22 mouse cellular contexts compared by ENCODE assay signal in the genomic region with DNA sequence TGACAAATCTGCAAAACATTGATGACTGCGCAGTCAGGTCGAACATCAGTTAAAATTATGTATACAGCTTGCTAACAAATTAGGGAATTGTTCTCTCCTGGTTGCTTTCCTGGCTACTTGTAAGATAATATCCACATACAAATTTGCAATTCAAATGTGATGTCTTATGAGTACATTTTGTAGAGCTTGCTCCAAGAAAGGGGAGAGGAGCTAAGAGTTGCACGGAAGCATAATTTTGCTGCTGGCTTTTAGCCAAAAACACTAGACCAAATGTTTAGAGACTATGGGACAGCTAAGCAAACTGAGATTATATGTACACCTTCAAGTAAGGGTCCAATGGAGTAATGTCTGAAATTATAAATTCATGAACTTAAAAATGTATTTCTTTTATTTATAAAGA.
A peak's percentile ranks its signal among the peaks of the same experiment; 100 is the strongest.
DNase-seq lines count a peak whose midpoint lies in the region; ATAC-seq lines count a peak whose summit lies in the region.
"Had no signal": no experiment of that assay in that cellular context is flagged by ENCODE, and none has a peak within 500 bp of the region (broad histone marks: within the 10 kb centered on the region; RNA-seq: fewer than 3 reads in every experiment).

No protein-coding gene starts in this region.

- no peak overlapping the region for H3K27ac ChIP-seq in embryonic facial prominence, embryonic 14.5 days (replicated peaks; ENCODE audit: low read depth, low read length)
- no peak overlapping the region for H3K27ac ChIP-seq in embryonic facial prominence, embryonic 10.5 days (replicated peaks)
- peak overlapping the region; percentile 1; the same call in 1 of the 2 replicates for H3K27ac ChIP-seq in hindbrain, embryonic 14.5 days
- no peak overlapping the region for H3K27ac ChIP-seq in hindbrain, embryonic 12.5 days
- H3K27ac ChIP-seq in midbrain, embryonic 11.5 days (ENCODE audit: low read depth, low read length), result no peak overlapping the region
- no peak overlapping the region for H3K27ac ChIP-seq in midbrain, embryonic 15.5 days
- H3K27ac ChIP-seq: embryonic facial prominence, embryonic 13.5 days; heart, adult 2 months; heart, embryonic 15.5 days had no signal

- H3K27me3 ChIP-seq in embryonic facial prominence, embryonic 14.5 days (replicated peaks; ENCODE audit: control insufficient read depth, insufficient read depth, low read length), result no peaks in the 10 kb centered on the region
- H3K27me3 ChIP-seq in embryonic facial prominence, embryonic 10.5 days (replicated peaks; ENCODE audit: low read depth, poor library complexity, severe bottlenecking), result no peaks in the 10 kb centered on the region
- H3K27me3 ChIP-seq in hindbrain, embryonic 14.5 days (ENCODE audit: control insufficient read depth, insufficient read depth, low read length), result no peaks in the 10 kb centered on the region
- no peaks in the 10 kb centered on the region for H3K27me3 ChIP-seq in hindbrain, embryonic 12.5 days
- no peaks in the 10 kb centered on the region for H3K27me3 ChIP-seq in midbrain, embryonic 11.5 days (ENCODE audit: control insufficient read depth, insufficient read depth, low read length)
- no peaks in the 10 kb centered on the region for H3K27me3 ChIP-seq in midbrain, embryonic 15.5 days (replicated peaks)
- H3K27me3 ChIP-seq: embryonic facial prominence, embryonic 13.5 days; heart, embryonic 15.5 days had no signal

- 56% methylated on average over 3 of the region's 3 CpGs for WGBS in embryonic facial prominence, embryonic 14.5 days
- 90% methylated on average over 3 of the region's 3 CpGs for WGBS in embryonic facial prominence, embryonic 10.5 days
- WGBS in hindbrain, embryonic 14.5 days, result 66% methylated on average over 3 of the region's 3 CpGs
- WGBS in hindbrain, embryonic 12.5 days, result 81% methylated on average over 3 of the region's 3 CpGs
- WGBS in midbrain, embryonic 11.5 days, result 92% methylated on average over 3 of the region's 3 CpGs
- WGBS in midbrain, embryonic 15.5 days, result 57% methylated on average over 3 of the region's 3 CpGs

- DNase-seq in embryonic facial prominence, embryonic 14.5 days (ENCODE audit: low spot score), result peak; percentile 41
- no peak for DNase-seq in embryonic facial prominence, embryonic 10.5 days (ENCODE audit: low spot score)
- no peak for DNase-seq in hindbrain, embryonic 14.5 days (ENCODE audit: low spot score)
- DNase-seq in midbrain, embryonic 11.5 days (ENCODE audit: low spot score, missing footprints), result peak; percentile 6
- DNase-seq in left cerebral cortex, postnatal 4 days, result no peak
- DNase-seq: adrenal gland, adult 8-10 months; adrenal gland, postnatal 36 days; B cell, adult 2 months; cerebellum, adult 11-12 months; cerebellum, adult 9-10 months; cerebellum, postnatal 25 days; forebrain, postnatal 0 days; gastrocnemius, postnatal 14 days; heart, adult 2 months; heart, postnatal 14 days had no signal

- ATAC-seq in embryonic facial prominence, embryonic 14.5 days (ENCODE audit: low read depth), result no peak
- no peak for ATAC-seq in hindbrain, embryonic 14.5 days (ENCODE audit: low FRiP score)
- ATAC-seq in hindbrain, embryonic 12.5 days (ENCODE audit: low FRiP score), result no peak
- no peak for ATAC-seq in midbrain, embryonic 11.5 days (ENCODE audit: low FRiP score)
- ATAC-seq in midbrain, embryonic 15.5 days (replicated peaks), result no peak
- ATAC-seq: CD4-positive, CD25-positive, alpha-beta regulatory T cell, adult 4 months; intestine, embryonic 16.5 days had no signal

- H3K4me1 ChIP-seq in embryonic facial prominence, embryonic 14.5 days (ENCODE audit: control insufficient read depth, insufficient read depth, low read length), result peaks cover 8% of the 10 kb centered on the region; the same call in 1 of the 2 replicates
- 0 out of 2 replicates have a peak, but pooled peaks cover 2% of the 10 kb centered on the region for H3K4me1 ChIP-seq in embryonic facial prominence, embryonic 10.5 days
- H3K4me1 ChIP-seq in hindbrain, embryonic 14.5 days (replicated peaks; ENCODE audit: control insufficient read depth, insufficient read depth, low read length), result peaks cover 31% of the 10 kb centered on the region; the same call in 1 of the 2 replicates
- H3K4me1 ChIP-seq in hindbrain, embryonic 12.5 days, result no peaks in the 10 kb centered on the region
- no peaks in the 10 kb centered on the region for H3K4me1 ChIP-seq in midbrain, embryonic 11.5 days (ENCODE audit: control insufficient read depth, insufficient read depth, low read length)
- peaks cover 13% of the 10 kb centered on the region; the same call in 1 of the 2 replicates for H3K4me1 ChIP-seq in midbrain, embryonic 15.5 days
- H3K4me1 ChIP-seq: heart, embryonic 15.5 days had no signal

- H3K9me3 ChIP-seq in embryonic facial prominence, embryonic 14.5 days (ENCODE audit: control insufficient read depth, low read length), result peaks cover 4% of the 10 kb centered on the region; the same call in 1 of the 2 replicates
- H3K9me3 ChIP-seq in embryonic facial prominence, embryonic 10.5 days, result no peaks in the 10 kb centered on the region
- no peaks in the 10 kb centered on the region for H3K9me3 ChIP-seq in hindbrain, embryonic 14.5 days (ENCODE audit: control insufficient read depth, low read length)
- H3K9me3 ChIP-seq in hindbrain, embryonic 12.5 days (replicated peaks), result no peaks in the 10 kb centered on the region
- H3K9me3 ChIP-seq in midbrain, embryonic 11.5 days (ENCODE audit: control insufficient read depth, low read length), result no peaks in the 10 kb centered on the region
- H3K9me3 ChIP-seq in midbrain, embryonic 15.5 days, result no peaks in the 10 kb centered on the region
- H3K9me3 ChIP-seq: embryonic facial prominence, embryonic 13.5 days; heart, embryonic 15.5 days had no signal

- H3K4me3 ChIP-seq in embryonic facial prominence, embryonic 14.5 days (ENCODE audit: low read depth, low read length), result no peak overlapping the region
- H3K4me3 ChIP-seq in embryonic facial prominence, embryonic 10.5 days, result no peak overlapping the region
- no peak overlapping the region for H3K4me3 ChIP-seq in hindbrain, embryonic 14.5 days (replicated peaks; ENCODE audit: low read length)
- no peak overlapping the region for H3K4me3 ChIP-seq in hindbrain, embryonic 12.5 days
- H3K4me3 ChIP-seq in midbrain, embryonic 11.5 days (ENCODE audit: low read depth, low read length), result no peak overlapping the region
- no peak overlapping the region for H3K4me3 ChIP-seq in midbrain, embryonic 15.5 days
- H3K4me3 ChIP-seq: embryonic facial prominence, embryonic 13.5 days; heart, adult 2 months; heart, embryonic 15.5 days had no signal

- H3K36me3 ChIP-seq in embryonic facial prominence, embryonic 14.5 days (ENCODE audit: control insufficient read depth, insufficient read depth, low read length), result no peaks in the 10 kb centered on the region
- H3K36me3 ChIP-seq in embryonic facial prominence, embryonic 10.5 days (replicated peaks), result no peaks in the 10 kb centered on the region
- no peaks in the 10 kb centered on the region for H3K36me3 ChIP-seq in hindbrain, embryonic 14.5 days (replicated peaks; ENCODE audit: control insufficient read depth, insufficient read depth)
- H3K36me3 ChIP-seq in hindbrain, embryonic 12.5 days, result no peaks in the 10 kb centered on the region
- no peaks in the 10 kb centered on the region for H3K36me3 ChIP-seq in midbrain, embryonic 11.5 days (ENCODE audit: control insufficient read depth, insufficient read depth, low read length)
- H3K36me3 ChIP-seq in midbrain, embryonic 15.5 days (replicated peaks), result no peaks in the 10 kb centered on the region
- H3K36me3 ChIP-seq: embryonic facial prominence, embryonic 13.5 days; heart, embryonic 15.5 days had no signal

- intact Hi-C loops in left cerebral cortex, postnatal 4 days (cut with DNase I), result no loop called here

- H3K9ac ChIP-seq in embryonic facial prominence, embryonic 14.5 days (ENCODE audit: low read depth, low read length), result no peak overlapping the region
- H3K9ac ChIP-seq in hindbrain, embryonic 14.5 days, result no peak overlapping the region
- H3K9ac ChIP-seq in hindbrain, embryonic 12.5 days, result no peak overlapping the region
- no peak overlapping the region for H3K9ac ChIP-seq in midbrain, embryonic 11.5 days (ENCODE audit: low read length)
- H3K9ac ChIP-seq in midbrain, embryonic 15.5 days, result no peak overlapping the region
- H3K9ac ChIP-seq: embryonic facial prominence, embryonic 13.5 days; forebrain, postnatal 0 days; heart, embryonic 15.5 days had no signal

- H3K4me2 ChIP-seq in embryonic facial prominence, embryonic 14.5 days (ENCODE audit: low read depth, low read length), result no peak overlapping the region
- H3K4me2 ChIP-seq in hindbrain, embryonic 14.5 days (replicated peaks), result no peak overlapping the region
- H3K4me2 ChIP-seq in hindbrain, embryonic 12.5 days (replicated peaks), result no peak overlapping the region
- no peak overlapping the region for H3K4me2 ChIP-seq in midbrain, embryonic 11.5 days
- H3K4me2 ChIP-seq in midbrain, embryonic 15.5 days, result no peak overlapping the region
- H3K4me2 ChIP-seq: embryonic facial prominence, embryonic 13.5 days; heart, embryonic 11.5 days; heart, embryonic 15.5 days had no signal

Comparison
In these comparisons a context has a peak if more than half of its experiments do, and no peak if none do; other contexts are left out.
1. DNase-seq: peak in embryonic facial prominence, embryonic 14.5 days (single experiment) and midbrain, embryonic 11.5 days (single experiment); none in embryonic facial prominence, embryonic 10.5 days (single experiment), hindbrain, embryonic 14.5 days (single experiment) and left cerebral cortex, postnatal 4 days (single experiment).